Mouse (Mus musculus) embryo, embryonic 10.5 days (tissue): ENCODE measurements around the gene Zbtb20.
A peak's percentile ranks its signal among the peaks of the same experiment; 100 is the strongest.

Experiments
- DNase-seq: peaks from one replicate; pipeline ENCODE4 v3.0.0-alpha.2; 2015; ENCODE audit warnings: low spot score

Zbtb20 gene

GRCm38 (mm10) chr16:43080403-43080802, 204.7 kb downstream of the Zbtb20 start:
- no peak for DNase-seq

DNA sequence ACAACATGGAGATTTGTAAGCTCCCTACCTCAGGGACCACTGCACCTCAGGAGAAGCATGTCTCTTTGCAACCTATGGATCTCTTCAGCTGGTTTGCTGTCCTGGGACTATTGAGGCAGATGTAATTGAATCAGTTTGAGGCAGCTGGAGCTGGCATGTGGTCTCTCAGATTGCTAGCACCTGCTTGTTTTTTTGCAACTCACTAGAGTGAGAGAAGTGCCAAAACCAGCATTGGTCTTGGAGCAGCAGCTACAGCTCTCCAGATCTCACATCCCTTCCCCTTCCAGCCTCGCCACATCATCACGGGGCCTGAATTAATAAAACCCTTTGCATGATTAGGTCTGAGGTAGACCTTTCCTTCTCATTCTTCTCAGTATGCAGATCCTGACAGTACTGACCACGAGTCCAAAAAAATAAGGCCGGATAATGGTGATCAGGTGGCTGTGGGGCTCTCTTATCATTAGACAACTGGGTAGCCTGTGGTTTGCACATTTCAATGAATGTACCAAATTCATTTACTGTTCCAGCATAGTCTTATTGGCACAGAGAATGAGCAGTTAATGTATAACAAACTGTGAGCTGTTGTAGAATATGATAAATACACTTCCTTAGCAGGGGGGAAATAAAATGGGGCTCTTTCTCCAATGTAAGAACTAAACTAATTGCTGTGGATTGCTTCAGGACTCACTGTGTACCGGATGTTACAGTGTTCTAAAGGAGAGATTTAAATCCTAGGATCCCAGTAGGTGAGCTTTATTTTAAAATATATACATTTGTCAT, 205.4 kb downstream of the Zbtb20 start:
- DNase-seq: no peak

GRCm38 (mm10) chr16:43081995-43082394, 206.3 kb downstream of the Zbtb20 start:
- no peak for DNase-seq

DNA sequence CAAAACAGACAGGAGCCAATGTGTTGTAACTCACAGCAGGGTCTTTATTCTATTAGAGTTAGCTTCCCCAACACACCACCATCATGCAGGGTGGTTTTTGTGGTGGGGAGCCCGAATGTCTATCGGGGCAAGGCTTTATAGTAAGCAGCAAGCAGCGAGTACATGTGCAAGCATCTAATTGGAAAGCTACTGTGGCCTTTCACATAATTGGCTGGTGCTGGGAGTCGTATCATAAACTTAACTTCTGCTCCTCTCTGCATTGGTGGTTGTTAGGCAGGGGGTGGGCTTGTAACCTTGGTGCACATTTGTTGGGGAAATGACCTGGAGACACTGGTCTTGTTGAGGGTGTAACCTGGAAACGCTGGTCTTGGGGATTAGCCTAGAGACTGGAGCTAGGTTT, 207.1 kb downstream of the Zbtb20 start:
- no peak for DNase-seq

- no peak for DNase-seq
Measured at GRCm38 (mm10) chr16:43090188-43090587, 214.5 kb downstream of the Zbtb20 start.

DNA sequence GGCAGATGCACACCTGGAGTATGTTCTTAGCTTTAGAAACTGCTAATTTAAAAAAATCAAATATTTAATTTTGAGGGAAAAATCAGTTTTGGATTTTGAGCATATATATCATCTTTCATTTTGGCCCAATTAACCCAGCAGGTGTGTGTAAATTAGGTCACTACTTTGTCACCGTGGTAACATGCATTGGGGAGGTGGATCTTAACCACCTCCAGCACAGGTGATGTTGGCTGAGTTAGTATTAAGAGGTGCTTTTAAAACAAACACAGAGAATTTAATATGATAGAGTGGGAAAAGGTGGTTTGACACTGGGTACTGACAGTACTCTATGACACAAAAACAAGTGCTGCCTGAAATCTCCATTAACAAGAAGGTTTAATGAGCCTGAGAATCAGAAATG, 218.5 kb downstream of the Zbtb20 start:
- no peak for DNase-seq

DNA sequence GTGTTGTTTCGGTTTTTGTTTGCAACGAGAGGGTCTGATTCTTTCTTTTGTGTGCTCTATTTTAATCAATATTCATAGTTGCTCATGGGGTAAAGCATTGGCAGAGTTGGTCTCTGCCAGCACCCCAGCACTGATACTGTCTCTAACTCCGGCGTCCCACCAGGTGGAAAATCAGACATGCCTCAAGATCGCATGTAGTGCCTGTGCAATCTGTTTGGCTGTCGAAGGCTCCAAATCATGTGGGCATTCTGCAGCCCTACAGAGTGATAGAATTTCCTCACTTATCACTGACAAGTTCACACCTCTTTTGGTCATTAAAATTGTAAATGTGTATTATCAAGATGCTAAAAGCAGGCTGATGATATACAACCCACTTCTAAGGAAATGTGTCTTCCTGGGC, 219.1 kb downstream of the Zbtb20 start:
- no peak for DNase-seq

- no peak for DNase-seq
Measured at GRCm38 (mm10) chr16:43096040-43096439, 220.4 kb downstream of the Zbtb20 start.

- no peak for DNase-seq
Measured at GRCm38 (mm10) chr16:43098153-43098552, 222.5 kb downstream of the Zbtb20 start.

DNA sequence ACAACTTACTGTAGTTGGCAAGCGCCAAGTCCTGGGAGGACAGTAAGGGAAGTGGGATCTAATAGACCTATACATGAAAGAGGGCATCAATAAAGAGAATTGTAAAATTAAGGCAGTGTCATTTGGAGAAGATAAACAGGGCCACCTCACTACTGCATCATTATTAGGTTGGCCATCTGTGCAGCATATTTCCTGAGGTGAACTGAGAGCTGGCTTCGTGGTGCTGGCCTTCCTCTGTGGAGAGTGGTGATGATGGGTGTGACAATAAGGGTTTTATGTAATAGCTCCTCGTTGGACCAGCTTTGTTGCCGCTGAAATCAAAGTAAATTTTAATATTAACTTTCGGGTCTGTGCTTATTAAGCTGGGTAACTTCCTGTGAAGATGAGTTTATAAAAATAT, 223.0 kb downstream of the Zbtb20 start:
- no peak for DNase-seq

GRCm38 (mm10) chr16:43111288-43111687, 235.6 kb downstream of the Zbtb20 start:
- no peak for DNase-seq

DNA sequence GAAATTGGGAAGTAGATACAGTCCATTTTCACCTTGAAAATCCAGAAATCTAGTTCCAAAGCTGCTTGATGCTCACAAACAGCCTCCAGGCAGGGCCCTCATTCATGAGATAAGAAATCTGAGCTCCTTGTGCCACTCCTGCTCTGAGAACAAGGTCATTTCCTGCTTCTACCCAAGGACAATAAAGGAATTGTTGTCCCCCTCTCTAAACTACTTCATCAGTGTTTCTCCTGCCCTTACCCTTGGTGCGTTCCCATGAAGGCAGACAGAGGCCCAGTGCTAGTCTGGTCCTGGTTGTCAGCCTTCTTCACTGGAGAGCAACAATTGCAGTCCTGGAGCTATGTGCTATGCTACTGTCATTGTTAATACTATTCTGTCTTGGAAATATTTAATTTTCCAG, 238.3 kb downstream of the Zbtb20 start:
- DNase-seq: peak; percentile 6

GRCm38 (mm10) chr16:43129966-43130365, 254.3 kb downstream of the Zbtb20 start:
- DNase-seq: no peak

GRCm38 (mm10) chr16:43130583-43130982, 254.9 kb downstream of the Zbtb20 start:
- peak; percentile 9 for DNase-seq

DNA sequence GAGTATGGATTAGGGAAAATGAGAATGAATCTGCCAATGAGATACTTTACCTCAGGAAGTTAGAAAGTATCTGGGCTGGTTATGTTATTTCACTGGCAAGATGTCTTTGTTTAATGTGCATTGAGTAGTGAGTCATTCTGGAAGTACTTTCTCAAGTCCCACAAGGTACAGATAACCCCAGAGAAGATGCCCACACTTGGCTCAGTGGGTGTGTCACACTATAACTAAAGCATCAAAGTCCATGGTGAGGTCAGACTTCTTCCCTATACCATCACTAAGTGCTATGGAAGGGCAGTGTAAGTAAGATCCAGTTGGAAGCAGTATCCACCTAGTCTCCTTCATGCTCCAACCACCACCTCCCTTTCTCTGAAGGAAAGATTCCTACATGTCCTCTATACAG, 255.4 kb downstream of the Zbtb20 start:
- DNase-seq: no peak

GRCm38 (mm10) chr16:43168506-43168905, 292.8 kb downstream of the Zbtb20 start:
- peak; percentile 70 for DNase-seq

GRCm38 (mm10) chr16:43169273-43169905, 293.7 kb downstream of the Zbtb20 start:
- DNase-seq: no peak

DNA sequence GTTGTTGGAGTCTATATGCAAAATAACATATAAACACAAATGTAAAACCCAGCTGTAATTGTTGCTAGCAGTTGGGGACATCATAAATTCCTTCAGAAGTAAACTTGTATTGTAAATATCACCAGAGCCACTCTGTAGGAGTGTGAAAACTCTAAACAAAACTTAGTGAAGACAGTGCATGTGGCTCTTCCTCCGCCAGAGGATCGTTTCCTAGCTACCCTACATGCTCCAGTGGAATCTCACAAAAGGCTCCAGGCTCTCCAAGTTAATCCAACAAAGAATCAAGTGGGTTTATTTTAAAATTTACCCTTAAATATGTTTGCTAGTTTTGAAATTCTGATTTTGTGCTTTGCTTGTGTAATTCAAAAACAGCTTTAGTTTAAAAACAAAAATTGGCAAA, 296.5 kb downstream of the Zbtb20 start:
- DNase-seq: peak; percentile 45

- DNase-seq: no peak
Measured at GRCm38 (mm10) chr16:43172912-43173311, 297.2 kb downstream of the Zbtb20 start.

DNA sequence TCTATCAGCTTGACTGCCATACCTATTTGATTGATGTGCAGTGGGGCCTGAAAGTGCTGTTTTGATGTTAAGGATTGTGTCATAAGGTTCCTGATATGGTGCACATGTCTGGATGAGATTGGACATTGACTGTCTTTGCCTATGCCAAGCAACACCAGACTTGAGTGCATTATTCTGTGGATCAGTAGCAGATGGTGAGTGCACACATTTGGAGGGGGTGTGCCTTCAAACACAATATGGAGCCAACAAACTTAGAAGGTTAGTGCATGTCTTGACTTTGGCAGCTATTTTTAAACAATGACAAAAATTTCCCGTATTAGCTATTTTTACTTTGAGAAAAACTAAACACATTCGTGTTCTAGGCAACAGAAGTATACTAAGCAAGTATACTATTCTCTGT, 299.1 kb downstream of the Zbtb20 start:
- no peak for DNase-seq

DNA sequence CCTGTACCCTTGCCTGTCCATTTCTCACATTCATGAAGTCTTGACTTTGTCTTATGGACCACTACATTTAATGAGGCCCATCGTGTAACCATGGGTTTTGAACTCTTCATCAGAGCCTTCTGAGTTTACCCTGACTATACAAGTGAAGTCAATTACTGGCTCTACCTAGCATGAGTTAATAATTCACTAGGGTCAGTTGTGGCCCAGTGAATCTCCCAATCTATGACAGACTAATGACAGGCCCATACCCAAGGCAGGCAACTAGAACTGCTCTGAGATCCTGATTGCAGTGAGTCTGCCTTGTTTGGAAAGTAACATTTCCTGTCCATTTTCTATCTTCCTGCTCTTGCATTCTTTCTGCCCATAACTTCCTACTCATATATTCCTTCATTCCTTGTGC, 305.4 kb downstream of the Zbtb20 start:
- no peak for DNase-seq

- no peak for DNase-seq
Measured at GRCm38 (mm10) chr16:43190390-43190789, 314.7 kb downstream of the Zbtb20 start.

GRCm38 (mm10) chr16:43191060-43191850, 315.6 kb downstream of the Zbtb20 start:
- no peak for DNase-seq
